In genomic region chr1:88296171-88296920, GRCm38 (mm10) we compare ENCODE assay signal across 9 mouse cellular contexts. TPM values are rescaled to one million over a fixed set of nuclear protein-coding genes. Genes with fewer than 3 reads are reported as not detected.
DNase-seq lines count a peak whose midpoint lies in the region; ATAC-seq lines count a peak whose summit lies in the region.
"Had no signal": no experiment of that assay in that cellular context is flagged by ENCODE, and none has a peak within 500 bp of the region (broad histone marks: within the 10 kb centered on the region; RNA-seq: fewer than 3 reads in every experiment).

No protein-coding gene starts in this region.

- no peaks in the 10 kb centered on the region for H3K36me3 ChIP-seq in forebrain, embryonic 10.5 days (replicated peaks)
- H3K36me3 ChIP-seq in forebrain, embryonic 16.5 days (ENCODE audit: control insufficient read depth, insufficient read depth), result no peaks in the 10 kb centered on the region
- H3K36me3 ChIP-seq in lung, embryonic 16.5 days (ENCODE audit: control insufficient read depth, insufficient read depth, low read length), result no peaks in the 10 kb centered on the region
- H3K36me3 ChIP-seq in limb, embryonic 12.5 days, result no peaks in the 10 kb centered on the region
- H3K36me3 ChIP-seq in splenic B cell, adult 2 months (ENCODE audit: control insufficient read depth, insufficient read depth, low read length, poor library complexity, severe bottlenecking), result no peaks in the 10 kb centered on the region

- no peak overlapping the region for H3K9ac ChIP-seq in forebrain, embryonic 16.5 days (replicated peaks; ENCODE audit: low read depth, low read length)
- H3K9ac ChIP-seq in lung, embryonic 16.5 days (ENCODE audit: low read length), result no peak overlapping the region
- no peak overlapping the region for H3K9ac ChIP-seq in limb, embryonic 12.5 days (replicated peaks)

- no peaks in the 10 kb centered on the region for H3K27me3 ChIP-seq in forebrain, embryonic 10.5 days (ENCODE audit: poor library complexity, severe bottlenecking)
- no peaks in the 10 kb centered on the region for H3K27me3 ChIP-seq in forebrain, embryonic 16.5 days (replicated peaks; ENCODE audit: control insufficient read depth, insufficient read depth, low read length)
- no peaks in the 10 kb centered on the region for H3K27me3 ChIP-seq in lung, embryonic 16.5 days (ENCODE audit: control insufficient read depth, insufficient read depth, low read depth, low read length)
- H3K27me3 ChIP-seq in limb, embryonic 12.5 days, result no peaks in the 10 kb centered on the region
- H3K27me3 ChIP-seq in splenic B cell, adult 2 months (ENCODE audit: control insufficient read depth, insufficient read depth, low read length, poor library complexity, severe bottlenecking), result no peaks in the 10 kb centered on the region

- no peak overlapping the region for H3K27ac ChIP-seq in forebrain, embryonic 10.5 days
- H3K27ac ChIP-seq in forebrain, embryonic 16.5 days (ENCODE audit: low read length), result no peak overlapping the region
- no peak overlapping the region for H3K27ac ChIP-seq in lung, embryonic 16.5 days (ENCODE audit: low read length)
- H3K27ac ChIP-seq in limb, embryonic 12.5 days, result no peak overlapping the region

- peak; percentile 18 for DNase-seq in forebrain, embryonic 10.5 days (ENCODE audit: extremely low spot score, low spot score)
- no peak for DNase-seq in lung, postnatal 36 days
- DNase-seq in splenic B cell, adult 2 months (ENCODE audit: low read depth, low spot score), result peak; percentile 17
- DNase-seq in right cerebral cortex, postnatal 4 days, result no peak
- DNase-seq in thymus, postnatal 4 days, result no peak
- DNase-seq: cerebellum, adult 18-20 months had no signal

- no peak overlapping the region for H3K4me2 ChIP-seq in forebrain, embryonic 16.5 days (ENCODE audit: low read length)
- H3K4me2 ChIP-seq in lung, embryonic 16.5 days (ENCODE audit: low read depth, low read length), result no peak overlapping the region
- H3K4me2 ChIP-seq in limb, embryonic 12.5 days, result no peak overlapping the region

- H3K4me1 ChIP-seq in forebrain, embryonic 10.5 days, result no peaks in the 10 kb centered on the region
- H3K4me1 ChIP-seq in forebrain, embryonic 16.5 days (replicated peaks; ENCODE audit: control insufficient read depth, insufficient read depth, low read length), result no peaks in the 10 kb centered on the region
- no peaks in the 10 kb centered on the region for H3K4me1 ChIP-seq in lung, embryonic 16.5 days (replicated peaks; ENCODE audit: control insufficient read depth, insufficient read depth, low read length)
- H3K4me1 ChIP-seq in limb, embryonic 12.5 days (replicated peaks), result no peaks in the 10 kb centered on the region

- peaks cover 78% of the 10 kb centered on the region for H3K9me3 ChIP-seq in forebrain, embryonic 10.5 days
- peaks cover 38% of the 10 kb centered on the region for H3K9me3 ChIP-seq in forebrain, embryonic 16.5 days (ENCODE audit: control insufficient read depth, low read length)
- H3K9me3 ChIP-seq in lung, embryonic 16.5 days (ENCODE audit: control insufficient read depth, low read length), result peaks cover 33% of the 10 kb centered on the region
- peaks cover 77% of the 10 kb centered on the region for H3K9me3 ChIP-seq in limb, embryonic 12.5 days

- 76% methylated on average over 4 of the region's 4 CpGs for WGBS in forebrain, embryonic 10.5 days
- WGBS in forebrain, embryonic 16.5 days, result 75% methylated on average over 4 of the region's 4 CpGs
- 70% methylated on average over 4 of the region's 4 CpGs for WGBS in lung, embryonic 16.5 days
- WGBS in limb, embryonic 12.5 days, result 73% methylated on average over 4 of the region's 4 CpGs

- ATAC-seq in forebrain, embryonic 16.5 days, result no peak
- ATAC-seq in lung, embryonic 16.5 days (ENCODE audit: low read depth), result 0 out of 2 replicates have a peak, but pooled peaks have one; percentile 11
- 0 out of 2 replicates have a peak, but pooled peaks have one; percentile 11 for ATAC-seq in limb, embryonic 12.5 days (ENCODE audit: insufficient number of reproducible peaks, insufficient read depth, low FRiP score, low TSS enrichment, low read depth)

- no peak overlapping the region for H3K4me3 ChIP-seq in forebrain, embryonic 10.5 days
- no peak overlapping the region for H3K4me3 ChIP-seq in forebrain, embryonic 16.5 days (replicated peaks; ENCODE audit: low read length)
- H3K4me3 ChIP-seq in lung, embryonic 16.5 days (ENCODE audit: low read length), result no peak overlapping the region
- H3K4me3 ChIP-seq in limb, embryonic 12.5 days (replicated peaks), result no peak overlapping the region

RNA-seq across cellular contexts. Expression of gene Trpm8, which starts 18.9 kb away (rescaled TPM):
- not detected in 2 replicates for polyA plus RNA-seq in forebrain, embryonic 10.5 days (2016; fragmentation: Nextera tagmentation; extraction: Ambion mirVana)
- polyA plus RNA-seq in forebrain, embryonic 16.5 days (2015; fragmentation: Nextera tagmentation; extraction: Ambion mirVana), result 0.09 TPM in 1 of 2 replicates, not detected in the other
- polyA plus RNA-seq in lung, embryonic 16.5 days (2015; fragmentation: Nextera tagmentation; extraction: Ambion mirVana), result 0.04 TPM in 1 of 2 replicates, not detected in the other
- polyA plus RNA-seq in limb, embryonic 12.5 days (2016; fragmentation: Nextera tagmentation; extraction: Ambion mirVana), result not detected in 2 replicates

RNA-seq across cellular contexts. Expression of gene Hjurp, which starts 18.9 kb away (rescaled TPM):
- 223 and 224 TPM in 2 replicates for polyA plus RNA-seq in forebrain, embryonic 10.5 days (2016; fragmentation: Nextera tagmentation; extraction: Ambion mirVana)
- 121 TPM in 2 replicates for polyA plus RNA-seq in forebrain, embryonic 16.5 days (2015; fragmentation: Nextera tagmentation; extraction: Ambion mirVana)
- 184 and 186 TPM in 2 replicates for polyA plus RNA-seq in lung, embryonic 16.5 days (2015; fragmentation: Nextera tagmentation; extraction: Ambion mirVana)
- 236 and 243 TPM in 2 replicates for polyA plus RNA-seq in limb, embryonic 12.5 days (2016; fragmentation: Nextera tagmentation; extraction: Ambion mirVana)

Comparison
In these comparisons a context has a peak if more than half of its experiments do, and no peak if none do; other contexts are left out.
1. DNase-seq: peak in forebrain, embryonic 10.5 days (single experiment) and splenic B cell, adult 2 months (single experiment); none in lung, postnatal 36 days (single experiment), right cerebral cortex, postnatal 4 days (single experiment) and thymus, postnatal 4 days (single experiment).